ENCODE assay signal across 26 mouse cellular contexts in genomic region chr11:32746475-32746874, GRCm38 (mm10).
"Had no signal": no experiment of that assay in that cellular context is flagged by ENCODE, and none has a peak within 500 bp of the region (broad histone marks: within the 10 kb centered on the region; RNA-seq: fewer than 3 reads in every experiment).

No protein-coding gene starts in this region.

- H3K27ac ChIP-seq: heart, embryonic 10.5 days; hindbrain, embryonic 10.5 days; hindbrain, embryonic 12.5 days; hindbrain, embryonic 14.5 days; kidney, embryonic 15.5 days; kidney, postnatal 0 days; left cerebral cortex, adult 2 months; limb, embryonic 13.5 days; limb, embryonic 15.5 days; liver, embryonic 14.5 days had no signal

- H3K27me3 ChIP-seq: heart, embryonic 12.5 days; hindbrain, embryonic 12.5 days; kidney, embryonic 15.5 days; limb, embryonic 13.5 days; limb, embryonic 15.5 days had no signal

- H3K4me3 ChIP-seq: heart, embryonic 10.5 days; heart, embryonic 12.5 days; hindbrain, embryonic 10.5 days; hindbrain, embryonic 12.5 days; kidney, embryonic 15.5 days; left cerebral cortex, adult 2 months; limb, embryonic 13.5 days; limb, embryonic 15.5 days had no signal

- ATAC-seq: hindbrain, embryonic 16.5 days; inflammation-experienced regulatory T-cells, adult 6 months had no signal

- H3K9ac ChIP-seq: heart, embryonic 12.5 days; hindbrain, embryonic 12.5 days; hindbrain, embryonic 14.5 days; kidney, embryonic 15.5 days; limb, embryonic 13.5 days; limb, embryonic 15.5 days; liver, embryonic 14.5 days had no signal

- H3K4me1 ChIP-seq: hindbrain, embryonic 10.5 days; hindbrain, embryonic 12.5 days; kidney, embryonic 15.5 days had no signal

- H3K4me2 ChIP-seq: heart, embryonic 12.5 days; hindbrain, embryonic 12.5 days; hindbrain, embryonic 14.5 days; kidney, embryonic 15.5 days; limb, embryonic 13.5 days; limb, embryonic 15.5 days had no signal

- DNase-seq: gastrocnemius, postnatal 14 days; gastrocnemius, postnatal 36 days; heart, adult 18-20 months; heart, postnatal 10 days; heart, postnatal 4 days; kidney, adult 11 months; kidney, adult 2 months; kidney, adult 9 months; kidney, postnatal 14 days; kidney, postnatal 36 days; layer of hippocampus, adult 9-11 months; layer of hippocampus, postnatal 36 days; left cerebral cortex, postnatal 4 days had no signal

- H3K9me3 ChIP-seq: heart, embryonic 10.5 days; heart, embryonic 12.5 days; hindbrain, embryonic 10.5 days; hindbrain, embryonic 12.5 days; kidney, embryonic 15.5 days; limb, embryonic 13.5 days; limb, embryonic 15.5 days had no signal
